Mouse (Mus musculus) T-helper 1 cell (primary cell): ENCODE results near the gene Nppa.
"Not testable (repeated sequence)": the region's sequence is repeated elsewhere in the genome, so short reads cannot be mapped to it uniquely, and the experiment has no call there.

Experiments used
- in situ Hi-C: fragments of 300-600 bp; cut with MboI, MseI; formaldehyde crosslinking; loops from one replicate; pipeline ENCODE4 v1.15.1; 2025; ENCODE audit warnings: high pct_unique_total_duplicates

The Nppa gene

GRCm38 (mm10) chr4:148011332-148011731, 10.8 kb downstream of the Nppa start:
- in situ Hi-C loops: no loop called here

GRCm38 (mm10) chr4:148012216-148012615, 11.7 kb downstream of the Nppa start:
- in situ Hi-C loops: no loop called here

GRCm38 (mm10) chr4:148015418-148015817, 14.9 kb downstream of the Nppa start:
- in situ Hi-C loops: no loop called here

GRCm38 (mm10) chr4:148016981-148017380, 16.5 kb downstream of the Nppa start:
- in situ Hi-C loops: no loop called here

GRCm38 (mm10) chr4:148018410-148018809, 17.9 kb downstream of the Nppa start:
- in situ Hi-C loops: no loop called here

GRCm38 (mm10) chr4:148024003-148024402, 23.5 kb downstream of the Nppa start:
- in situ Hi-C loops: no loop called here

- in situ Hi-C loops: no loop called here
These were observed 28.8 kb downstream of the Nppa start for GRCm38 (mm10) chr4:148029297-148029696.

GRCm38 (mm10) chr4:148030506-148030905, 30.0 kb downstream of the Nppa start:
- in situ Hi-C loops: no loop called here

- in situ Hi-C loops: no loop called here
These were observed 33.4 kb downstream of the Nppa start for GRCm38 (mm10) chr4:148033858-148034410.

- in situ Hi-C loops: loop anchor here (5.0 kb wide), 1 partner anchor 168 kb away; the partner anchor contains the start of genes Fv1 and Miip
These were observed 34.9 kb downstream of the Nppa start for GRCm38 (mm10) chr4:148035440-148035839.

GRCm38 (mm10) chr4:148038079-148038599, 37.6 kb downstream of the Nppa start:
- in situ Hi-C loops: loop anchor here (5.0 kb wide), 1 partner anchor 171 kb away; the partner anchor contains the start of genes Fv1 and Miip

GRCm38 (mm10) chr4:148038600-148039253, 38.2 kb downstream of the Nppa start, which contains the start of the genes Clcn6 and Mthfr:
Gene Clcn6 (minus strand): TSS chr4:148038821.
Gene Mthfr (plus strand): TSS chr4:148039077.
- in situ Hi-C loops: loop anchor here (5.0 kb wide), 1 partner anchor 171 kb away; the partner anchor contains the start of genes Fv1 and Miip

GRCm38 (mm10) chr4:148039254-148040028, 38.9 kb downstream of the Nppa start:
- in situ Hi-C loops: loop anchor here (5.0 kb wide), 1 partner anchor 172 kb away; the partner anchor contains the start of genes Fv1 and Miip

GRCm38 (mm10) chr4:148040029-148040830, 39.7 kb downstream of the Nppa start:
- in situ Hi-C loops: no loop called here

GRCm38 (mm10) chr4:148040933-148041610, 40.5 kb downstream of the Nppa start:
- in situ Hi-C loops: no loop called here

GRCm38 (mm10) chr4:148041611-148042191, 41.2 kb downstream of the Nppa start:
- in situ Hi-C loops: no loop called here

GRCm38 (mm10) chr4:148043327-148043726, 42.8 kb downstream of the Nppa start:
- in situ Hi-C loops: not testable (repeated sequence)

GRCm38 (mm10) chr4:148044113-148044512, 43.6 kb downstream of the Nppa start:
- in situ Hi-C loops: no loop called here

GRCm38 (mm10) chr4:148046450-148047031, 46.0 kb downstream of the Nppa start:
- in situ Hi-C loops: no loop called here

GRCm38 (mm10) chr4:148050396-148050914, 49.9 kb downstream of the Nppa start:
- in situ Hi-C loops: not testable (repeated sequence)
